Mouse (Mus musculus) 3134 (cell line): Measurements from ENCODE around the gene Mto1.
"Not testable (repeated sequence)": the region's sequence is repeated elsewhere in the genome, so short reads cannot be mapped to it uniquely, and the experiment has no call there.

Experiments
- DNase-seq: peaks from one replicate; pipeline ENCODE4 v3.0.0-alpha.2; 2011; ENCODE audit warnings: low spot score; ENCODE audit not compliant: insufficient read length; ENCODE audit errors: extremely low read depth

Mto1 gene

DNA sequence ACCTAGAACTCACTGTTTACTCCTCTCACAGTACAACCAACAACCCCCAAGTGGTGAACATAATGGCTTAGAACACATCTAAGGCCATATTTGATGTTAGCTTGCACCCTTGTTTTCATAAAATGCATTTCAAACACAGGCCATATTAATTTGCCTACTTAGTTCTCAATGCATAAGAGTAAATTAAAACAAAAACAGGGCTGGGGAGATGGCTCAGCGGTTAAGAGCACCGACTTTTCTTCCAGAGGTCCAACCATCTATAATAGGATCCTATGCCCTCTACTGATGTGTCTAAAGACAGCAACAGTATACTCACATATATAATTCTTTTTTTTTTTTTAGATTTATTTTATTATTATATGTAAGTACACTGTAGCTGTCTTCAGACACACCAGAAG, 27.4 kb downstream of the Mto1 start:
- peak; percentile 18 for DNase-seq

DNA sequence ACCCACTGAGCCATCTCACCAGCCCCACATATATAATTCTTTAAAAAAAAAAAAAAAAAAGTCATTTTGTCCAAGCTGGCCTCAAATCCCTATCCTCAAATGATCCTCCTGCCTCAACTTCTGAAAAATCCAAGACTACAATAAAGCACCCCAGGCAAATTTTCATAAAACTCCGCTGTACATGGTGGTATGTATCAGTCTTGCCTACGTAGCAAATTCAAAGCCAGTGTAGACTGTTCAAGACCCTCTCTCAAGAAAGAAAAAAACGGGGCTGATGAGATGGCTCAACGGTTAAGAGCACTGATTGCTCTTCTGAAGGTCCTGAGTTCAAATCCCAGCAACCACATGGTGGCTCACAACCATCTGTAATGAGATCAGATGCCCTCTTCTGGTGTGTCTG, 27.9 kb downstream of the Mto1 start:
- peak; percentile 52 for DNase-seq

- DNase-seq = peak; percentile 38
Measured at GRCm38 (mm10) chr9:78476531-78477020, 28.6 kb downstream of the Mto1 start.

- DNase-seq = peak; percentile 35
Measured at GRCm38 (mm10) chr9:78477021-78477551, 29.1 kb downstream of the Mto1 start.

- DNase-seq = not testable (repeated sequence)
Measured at GRCm38 (mm10) chr9:78478009-78478605, 30.1 kb downstream of the Mto1 start.

GRCm38 (mm10) chr9:78479308-78479707, 31.3 kb downstream of the Mto1 start:
- peak; percentile 14 for DNase-seq

- not testable (repeated sequence) for DNase-seq
Measured at GRCm38 (mm10) chr9:78480227-78480626, 32.2 kb downstream of the Mto1 start.

DNA sequence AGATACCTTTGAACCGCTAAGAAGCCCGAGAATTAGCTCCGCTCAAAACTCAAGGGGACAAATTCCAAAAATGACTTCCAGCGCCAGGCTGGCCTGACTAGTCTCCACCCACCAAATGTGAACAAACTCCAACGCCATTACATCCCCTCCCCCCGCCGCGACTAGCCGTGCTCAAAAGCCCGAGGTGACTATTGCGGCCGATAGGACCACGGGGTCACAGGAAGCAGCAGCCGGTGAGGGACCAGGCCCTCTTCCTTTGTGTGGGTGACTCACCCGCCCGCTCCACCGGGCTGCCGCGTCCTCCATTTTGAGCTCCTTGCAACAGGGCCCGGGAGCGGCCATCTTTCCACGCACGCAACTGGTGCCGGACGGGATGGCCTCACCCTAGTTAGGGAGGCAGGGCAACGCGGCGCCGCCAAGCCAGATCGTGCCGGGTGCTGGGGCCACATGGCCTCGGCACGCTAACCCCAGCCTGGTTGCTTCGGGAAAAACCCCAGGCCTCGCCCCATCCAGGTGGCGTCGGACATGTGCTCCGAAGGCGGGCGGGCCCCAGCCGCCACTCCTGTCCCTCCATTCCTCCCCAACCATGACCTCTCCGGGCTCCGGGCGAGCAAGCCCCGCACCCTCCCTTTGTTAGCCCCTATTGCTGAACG, 32.8 kb downstream of the Mto1 start:
- peak; percentile 83 for DNase-seq

DNA sequence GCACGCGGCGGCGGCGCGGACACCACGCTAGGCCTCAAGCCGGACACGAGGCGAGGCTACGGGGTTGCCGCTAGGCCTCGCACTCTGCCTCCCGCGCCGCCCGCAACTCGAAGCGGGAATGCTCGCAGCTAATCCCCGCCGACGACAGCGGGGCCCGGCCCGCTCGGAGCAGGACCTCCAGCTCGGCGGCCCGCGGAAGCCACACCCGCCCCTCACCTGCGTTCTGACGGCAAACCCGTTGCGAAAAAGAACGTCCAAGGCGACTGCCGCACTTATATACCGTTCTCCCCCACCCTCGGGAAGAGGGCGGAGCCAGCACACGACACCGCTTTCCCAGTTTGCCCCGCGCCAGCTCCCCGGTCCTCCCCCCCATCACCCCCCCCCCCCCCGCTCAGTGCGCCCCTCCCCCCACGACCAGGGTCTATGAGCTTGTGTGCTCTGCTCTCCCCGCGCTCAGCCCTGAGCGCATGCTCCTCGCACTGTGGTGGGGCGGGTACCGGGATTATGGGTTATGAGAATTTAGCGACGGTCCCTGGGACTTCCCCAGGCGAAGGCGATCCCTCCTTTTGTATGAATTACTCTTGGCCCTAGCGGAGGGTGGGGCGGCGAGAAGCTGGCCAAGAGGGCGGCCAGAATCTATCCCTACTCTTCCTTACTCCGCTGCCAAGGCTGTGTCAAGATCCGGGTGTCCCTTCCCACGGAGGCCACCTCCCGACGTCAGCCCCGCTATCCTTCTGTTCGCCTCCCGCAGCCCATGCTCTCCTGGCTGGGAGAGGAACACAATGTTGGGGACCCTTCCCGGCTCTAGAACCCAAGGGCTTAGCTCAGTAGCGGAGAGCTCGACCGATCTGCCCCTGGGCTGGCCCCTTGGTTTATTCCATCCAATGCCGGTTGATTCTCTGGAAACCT, 33.7 kb downstream of the Mto1 start:
- DNase-seq = peak; percentile 97

GRCm38 (mm10) chr9:78482386-78482785, 34.4 kb downstream of the Mto1 start:
- no peak for DNase-seq

DNA sequence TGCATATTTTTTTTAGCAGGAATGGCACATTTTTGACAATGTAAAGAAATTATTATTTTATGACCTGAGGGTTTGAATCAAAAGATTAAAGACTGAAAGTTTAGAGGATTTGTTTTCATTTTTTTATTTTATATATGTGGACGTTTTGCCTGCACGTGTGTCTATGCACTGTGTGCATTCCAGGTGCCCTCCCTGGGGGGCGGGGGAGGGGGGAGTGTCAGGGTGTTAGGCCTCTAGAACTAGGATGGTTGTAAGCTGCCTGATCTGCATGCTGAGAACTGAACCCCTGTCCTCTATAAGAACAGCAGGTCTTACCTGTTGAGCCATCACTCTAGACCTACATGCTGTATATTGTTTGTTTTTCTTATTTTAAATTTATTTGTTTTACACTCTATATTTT, 36.7 kb downstream of the Mto1 start:
- DNase-seq = no peak

DNA sequence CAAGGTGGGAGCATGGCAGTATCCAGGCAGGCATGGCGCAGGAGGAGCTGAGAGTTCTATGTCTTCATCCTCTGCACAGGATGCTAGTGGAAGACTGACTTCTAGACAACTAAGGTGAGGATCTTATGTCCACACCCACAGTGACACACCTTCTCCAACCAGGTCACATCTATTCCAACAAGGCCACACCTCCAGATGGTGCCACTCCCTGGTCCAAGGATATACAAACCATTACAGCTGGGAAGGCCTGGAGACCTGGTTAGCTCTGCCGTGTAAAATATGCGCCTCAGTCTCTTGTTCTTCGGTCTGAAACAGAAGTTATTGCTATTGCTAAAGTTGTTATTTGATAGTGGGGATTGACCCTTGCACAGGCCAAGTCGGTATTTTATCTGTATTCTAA, 40.0 kb downstream of the Mto1 start:
- DNase-seq = not testable (repeated sequence)

- peak; percentile 84 for DNase-seq
Measured at GRCm38 (mm10) chr9:78488890-78489420, 40.9 kb downstream of the Mto1 start, which contains the start of gene Eef1a1. Eef1a1 (minus strand) TSS chr9:78489151.

GRCm38 (mm10) chr9:78491169-78491568, 43.2 kb downstream of the Mto1 start:
- DNase-seq = no peak

GRCm38 (mm10) chr9:78492254-78492653, 44.2 kb downstream of the Mto1 start:
- no peak for DNase-seq

DNA sequence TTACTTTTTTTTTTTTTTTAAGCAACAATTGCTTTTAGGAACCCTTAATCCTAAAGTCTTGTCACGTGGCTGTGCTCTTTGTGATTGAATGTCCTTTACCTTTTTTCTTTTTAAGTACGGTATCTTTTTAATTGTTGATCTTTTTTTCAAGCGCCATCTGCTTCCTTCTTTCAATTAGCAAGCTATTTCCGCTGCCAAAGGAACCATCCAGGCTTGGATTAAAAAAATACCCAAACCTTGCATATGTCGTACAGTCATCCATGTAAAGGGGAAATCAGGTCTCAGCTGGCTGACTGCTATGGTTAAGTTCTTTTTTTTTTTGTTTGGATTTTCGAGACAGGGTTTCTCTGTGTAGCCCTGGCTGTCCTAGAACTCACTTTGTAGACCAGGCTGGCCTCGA, 45.2 kb downstream of the Mto1 start:
- no peak for DNase-seq

DNA sequence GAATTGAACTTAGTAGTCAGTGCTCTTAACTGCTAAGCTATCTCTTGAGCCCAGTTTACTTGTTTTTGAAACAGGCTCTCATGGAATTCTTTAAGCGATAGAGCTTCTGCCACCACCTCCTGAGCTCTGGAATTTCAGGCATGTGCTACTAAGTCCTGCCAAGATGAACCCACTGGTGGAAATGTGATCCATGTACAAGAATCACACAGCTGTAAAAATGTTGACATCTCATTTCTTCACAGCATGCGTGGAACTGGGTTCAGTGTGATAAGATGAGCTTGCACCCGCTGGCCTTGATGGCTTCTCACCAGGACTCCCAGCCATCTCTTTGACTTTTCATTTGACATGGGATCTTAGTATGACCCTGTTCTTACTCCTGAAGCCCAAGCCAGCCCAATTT, 52.4 kb downstream of the Mto1 start:
- DNase-seq = no peak

- DNase-seq = peak; percentile 35
Measured at GRCm38 (mm10) chr9:78501284-78501683, 53.3 kb downstream of the Mto1 start.

GRCm38 (mm10) chr9:78503223-78504079, 55.4 kb downstream of the Mto1 start:
- DNase-seq = peak; percentile 30

DNA sequence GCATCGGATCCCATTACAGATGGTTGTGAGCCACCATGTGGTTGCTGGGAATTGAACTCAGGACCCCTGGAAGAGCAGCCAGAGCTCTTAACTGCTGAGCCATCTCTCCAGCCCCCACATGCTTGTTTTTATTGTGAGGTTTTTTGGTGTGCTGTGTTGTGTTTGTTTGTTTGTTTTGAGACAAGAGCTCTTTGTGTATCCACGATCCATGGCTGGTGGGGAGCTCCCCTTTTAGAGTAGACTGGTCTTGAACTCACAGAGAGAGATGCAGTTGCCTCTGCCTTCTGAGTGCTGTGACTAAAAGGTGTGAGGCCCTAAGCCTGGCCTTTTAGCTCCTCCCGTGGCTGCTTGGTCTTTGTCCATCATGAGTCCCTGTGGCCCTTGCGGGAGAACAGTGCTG, 56.1 kb downstream of the Mto1 start:
- DNase-seq = no peak
